Mouse (Mus musculus): ENCODE measurements around the gene Ccdc38. TPM values are rescaled to one million over a fixed set of nuclear protein-coding genes. Genes with fewer than 3 reads are reported as not detected.

Ccdc38 gene
- polyA plus RNA-seq, 1 experiment: 0.60 TPM

DNA sequence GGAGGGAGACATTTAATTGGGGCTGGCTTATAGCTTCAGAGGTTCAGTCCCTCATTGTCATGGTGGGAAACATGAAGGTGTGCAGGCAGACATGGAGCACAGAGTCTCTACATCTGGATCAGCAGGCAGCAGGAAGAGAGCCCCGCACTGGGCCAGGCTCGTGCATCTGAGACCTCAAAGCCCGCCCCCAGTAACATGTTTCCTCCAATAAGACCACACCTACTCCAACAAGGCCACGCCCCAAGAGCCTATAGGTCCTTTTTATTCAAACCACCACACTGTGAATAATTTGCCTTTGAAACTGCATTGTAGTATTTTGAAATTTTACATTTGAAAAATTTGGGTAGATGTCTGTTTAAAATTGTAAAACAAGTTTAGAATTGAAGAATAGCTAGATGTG, 91.7 kb downstream of the Ccdc38 start:
- Histone ChIP-seq H3K4me1 (ENCODE audit: control insufficient read depth, insufficient read depth, low read length) (no peaks in the 10 kb centered on the region), H3K4me3 (ENCODE audit: low read depth, low read length) (no peak overlapping the region), H3K9me3 (replicated peaks; ENCODE audit: control insufficient read depth, insufficient read depth, low read length, poor library complexity, severe bottlenecking) (no peaks in the 10 kb centered on the region), H3K9ac (ENCODE audit: low read depth, poor library complexity, severe bottlenecking) (no peak overlapping the region), H3K36me3 (ENCODE audit: control insufficient read depth, insufficient read depth, low read length, poor library complexity, severe bottlenecking) (no peaks in the 10 kb centered on the region), H3K27me3 (ENCODE audit: control insufficient read depth, insufficient read depth, low read length, poor library complexity, severe bottlenecking) (no peaks in the 10 kb centered on the region; the same call in 1 of the 2 replicates), H3K27ac (ENCODE audit: insufficient read depth, low read length) (no peak overlapping the region)
- no peak for TF ChIP-seq CTCF (IDR thresholded peaks at IDR 0.05; ENCODE audit: low read depth, low read length)
- TF ChIP-seq POLR2A (IDR thresholded peaks at IDR 0.05; ENCODE audit: insufficient read depth, low read length): no peak
- no peak for TF ChIP-seq EP300 (IDR thresholded peaks at IDR 0.05; ENCODE audit: insufficient read depth, low read depth, low read length)

GRCm38 (mm10) chr10:93633563-93633962, 93.1 kb downstream of the Ccdc38 start:
- Histone ChIP-seq H3K36me3 (ENCODE audit: control insufficient read depth, insufficient read depth, low read length, poor library complexity, severe bottlenecking) (no peaks in the 10 kb centered on the region), H3K4me1 (ENCODE audit: control insufficient read depth, insufficient read depth, low read length) (no peaks in the 10 kb centered on the region), H3K4me3 (ENCODE audit: low read depth, low read length) (no peak overlapping the region), H3K9ac (ENCODE audit: low read depth, poor library complexity, severe bottlenecking) (no peak overlapping the region), H3K27me3 (ENCODE audit: control insufficient read depth, insufficient read depth, low read length, poor library complexity, severe bottlenecking) (no peaks in the 10 kb centered on the region; the same call in 1 of the 2 replicates), H3K27ac (ENCODE audit: insufficient read depth, low read length) (no peak overlapping the region), H3K9me3 (replicated peaks; ENCODE audit: control insufficient read depth, insufficient read depth, low read length, poor library complexity, severe bottlenecking) (no peaks in the 10 kb centered on the region)
- TF ChIP-seq CTCF (IDR thresholded peaks at IDR 0.05; ENCODE audit: low read depth, low read length) (no peak), POLR2A (IDR thresholded peaks at IDR 0.05; ENCODE audit: insufficient read depth, low read length) (no peak), EP300 (IDR thresholded peaks at IDR 0.05; ENCODE audit: insufficient read depth, low read depth, low read length) (no peak)

Other genes with a start within 250 kb of the Ccdc38 start
- 11.0 and 11.9 TPM in 2 replicates for gene Elk3, start 229.5 kb upstream of the Ccdc38 start, polyA plus RNA-seq (2011; ENCODE audit: insufficient read depth, insufficient read length, low read depth, missing spikeins)
- gene Lta4h, start 87.2 kb upstream of the Ccdc38 start, polyA plus RNA-seq (2011; ENCODE audit: insufficient read depth, insufficient read length, low read depth, missing spikeins): 53.6 and 60.7 TPM in 2 replicates
- gene Hal, start 51.9 kb upstream of the Ccdc38 start, polyA plus RNA-seq (2011; ENCODE audit: insufficient read depth, insufficient read length, low read depth, missing spikeins): 1.2 and 1.6 TPM in 2 replicates
- gene Amdhd1, start 599 bp upstream of the Ccdc38 start, polyA plus RNA-seq (2011; ENCODE audit: insufficient read depth, insufficient read length, low read depth, missing spikeins): 0.37 TPM in 1 of 2 replicates, not detected in the other
- 67.6 and 73.2 TPM in 2 replicates for gene Snrpf, start 49.1 kb downstream of the Ccdc38 start, polyA plus RNA-seq (2011; ENCODE audit: insufficient read depth, insufficient read length, low read depth, missing spikeins)
- 2.2 TPM in 2 replicates for gene Ntn4, start 100.0 kb downstream of the Ccdc38 start, polyA plus RNA-seq (2011; ENCODE audit: insufficient read depth, insufficient read length, low read depth, missing spikeins)

Data from ES-Bruce4 (cell line).